In the genomic region with DNA sequence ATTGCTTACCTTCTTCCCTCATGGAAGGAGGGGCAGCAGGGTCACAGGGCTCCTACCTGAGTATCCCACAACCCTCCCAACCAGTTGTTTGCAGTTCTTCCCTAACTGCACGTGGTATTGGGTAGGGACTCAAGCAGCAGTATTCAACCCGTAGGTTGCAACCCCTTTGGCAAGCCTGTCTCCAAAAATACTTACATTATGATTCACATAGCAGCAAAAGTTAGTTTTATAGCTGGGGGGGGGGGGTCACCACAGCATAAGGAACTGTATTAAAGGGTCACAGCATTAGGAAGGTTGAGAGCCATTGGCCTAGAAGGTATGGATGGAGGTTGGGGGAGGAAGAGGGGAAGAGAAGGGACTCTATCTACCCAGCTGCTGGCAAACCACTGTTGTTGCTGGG, we compare ENCODE assay signal across 18 mouse cellular contexts.
"Had no signal": no experiment of that assay in that cellular context is flagged by ENCODE, and none has a peak within 500 bp of the region (broad histone marks: within the 10 kb centered on the region; RNA-seq: fewer than 3 reads in every experiment).

No protein-coding gene starts in this region.

- H3K9ac ChIP-seq: liver, embryonic 13.5 days; midbrain, embryonic 12.5 days; neural tube, embryonic 13.5 days had no signal

- H3K4me3 ChIP-seq: layer of hippocampus, adult 2 months; liver, embryonic 13.5 days; midbrain, embryonic 12.5 days; myocyte; neural tube, embryonic 13.5 days had no signal

- H3K9me3 ChIP-seq: liver, embryonic 13.5 days; neural tube, embryonic 13.5 days had no signal

- ATAC-seq: intestine, embryonic 16.5 days; midbrain, embryonic 16.5 days had no signal

- H3K36me3 ChIP-seq: liver, embryonic 13.5 days; midbrain, embryonic 12.5 days; neural tube, embryonic 13.5 days had no signal

- H3K27ac ChIP-seq: kidney, postnatal 0 days; layer of hippocampus, adult 2 months; liver, embryonic 13.5 days; macrophage; midbrain, embryonic 12.5 days; neural tube, embryonic 13.5 days had no signal

- H3K27me3 ChIP-seq: neural tube, embryonic 13.5 days had no signal

- H3K4me2 ChIP-seq: liver, embryonic 13.5 days; midbrain, embryonic 12.5 days; neural tube, embryonic 13.5 days had no signal

- DNase-seq: kidney, adult 18-20 months; kidney, adult 9 months; kidney, postnatal 25 days; layer of hippocampus, adult 9-11 months; liver, embryonic 13.5 days; lung, adult 2 months; lung, postnatal 14 days; right cerebral cortex, postnatal 4 days; thymus, adult 18-20 months; thymus, postnatal 36 days had no signal
